Mouse (Mus musculus): ENCODE results near the gene Tuba4a. TPM values are rescaled to one million over a fixed set of nuclear protein-coding genes. Genes with fewer than 3 reads are reported as not detected.
"Not testable (repeated sequence)": the region's sequence is repeated elsewhere in the genome, so short reads cannot be mapped to it uniquely, and the experiment has no call there.

Gene Tuba4a
- polyA plus RNA-seq, 1 experiment from 2014 or later, result 86.5 TPM

DNA sequence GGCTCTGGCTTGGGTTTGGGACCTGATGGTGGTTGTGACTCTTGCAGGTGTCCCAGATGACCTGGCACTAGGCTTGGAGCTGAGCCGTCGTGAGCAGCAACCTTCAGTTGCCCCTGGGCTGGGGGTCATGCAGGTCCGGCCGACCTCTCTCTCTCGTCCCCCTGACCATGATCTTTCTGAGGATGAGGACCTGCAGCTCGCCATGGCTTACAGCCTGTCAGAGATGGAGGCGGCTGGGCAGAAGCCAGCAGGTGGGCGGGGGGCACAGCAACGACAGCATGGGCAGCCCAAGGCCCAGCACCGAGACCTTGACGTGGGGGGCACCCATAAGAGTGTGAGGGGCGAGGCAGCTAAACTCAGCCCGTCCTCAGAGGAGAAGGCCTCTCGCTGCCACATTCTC, 23.7 kb upstream of the Tuba4a start:
- Histone ChIP-seq H3K27me3 (replicated peaks; ENCODE audit: control insufficient read depth, insufficient read depth, low read length) (no peaks in the 10 kb centered on the region), H3K4me1 (replicated peaks; ENCODE audit: control insufficient read depth, insufficient read depth, low read length) (peaks cover 8% of the 10 kb centered on the region), H3K9ac (ENCODE audit: low read length) (no peak overlapping the region), H3K4me2 (ENCODE audit: low read length) (no peak overlapping the region), H3K36me3 (ENCODE audit: control insufficient read depth, insufficient read depth, low read length) (peaks cover 25% of the 10 kb centered on the region), H3K4me3 (ENCODE audit: low read depth, low read length) (no peak overlapping the region), H3K9me3 (ENCODE audit: control insufficient read depth, low read length) (no peaks in the 10 kb centered on the region), H3K27ac (ENCODE audit: low read depth) (no peak overlapping the region)
- 86% methylated on average over 14 of the region's 14 CpGs for WGBS
- DNase-seq (ENCODE audit: low spot score) (no peak), ATAC-seq (replicated peaks; ENCODE audit: low FRiP score, low TSS enrichment, low read depth) (no peak)

DNA sequence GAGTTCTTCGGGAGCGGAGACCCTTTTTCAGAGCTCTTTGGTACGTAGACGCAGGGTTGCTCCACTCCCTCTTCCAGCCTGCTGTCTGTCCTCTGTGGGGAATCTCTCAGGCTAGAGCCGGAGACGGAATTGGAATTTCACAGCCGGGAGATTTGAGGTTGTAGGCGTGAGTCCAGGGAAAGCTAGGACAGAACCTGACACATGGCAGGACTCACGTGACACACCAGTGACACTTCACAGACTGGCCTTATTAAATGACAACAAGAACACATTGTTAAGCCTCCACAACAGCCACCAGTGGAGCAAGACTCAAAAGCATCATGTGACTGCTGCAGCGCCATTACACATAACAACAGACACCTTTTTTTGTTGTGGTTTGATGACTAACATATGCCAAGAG, 19.9 kb upstream of the Tuba4a start:
- H3K36me3 ChIP-seq (ENCODE audit: control insufficient read depth, insufficient read depth, low read length), result peaks cover 25% of the 10 kb centered on the region
- DNase-seq (ENCODE audit: low spot score), result no peak
- H3K9me3 ChIP-seq (ENCODE audit: control insufficient read depth, low read length), result no peaks in the 10 kb centered on the region
- WGBS, result 90% methylated on average over 10 of the region's 10 CpGs
- H3K4me3 ChIP-seq (ENCODE audit: low read depth, low read length), result no peak overlapping the region
- no peak overlapping the region for H3K27ac ChIP-seq (ENCODE audit: low read depth)
- no peak overlapping the region for H3K4me2 ChIP-seq (ENCODE audit: low read length)
- H3K9ac ChIP-seq (ENCODE audit: low read length), result no peak overlapping the region
- no peaks in the 10 kb centered on the region for H3K27me3 ChIP-seq (replicated peaks; ENCODE audit: control insufficient read depth, insufficient read depth, low read length)
- no peak for ATAC-seq (replicated peaks; ENCODE audit: low FRiP score, low TSS enrichment, low read depth)
- H3K4me1 ChIP-seq (replicated peaks; ENCODE audit: control insufficient read depth, insufficient read depth, low read length), result peaks cover 6% of the 10 kb centered on the region; the same call in 1 of the 2 replicates

DNA sequence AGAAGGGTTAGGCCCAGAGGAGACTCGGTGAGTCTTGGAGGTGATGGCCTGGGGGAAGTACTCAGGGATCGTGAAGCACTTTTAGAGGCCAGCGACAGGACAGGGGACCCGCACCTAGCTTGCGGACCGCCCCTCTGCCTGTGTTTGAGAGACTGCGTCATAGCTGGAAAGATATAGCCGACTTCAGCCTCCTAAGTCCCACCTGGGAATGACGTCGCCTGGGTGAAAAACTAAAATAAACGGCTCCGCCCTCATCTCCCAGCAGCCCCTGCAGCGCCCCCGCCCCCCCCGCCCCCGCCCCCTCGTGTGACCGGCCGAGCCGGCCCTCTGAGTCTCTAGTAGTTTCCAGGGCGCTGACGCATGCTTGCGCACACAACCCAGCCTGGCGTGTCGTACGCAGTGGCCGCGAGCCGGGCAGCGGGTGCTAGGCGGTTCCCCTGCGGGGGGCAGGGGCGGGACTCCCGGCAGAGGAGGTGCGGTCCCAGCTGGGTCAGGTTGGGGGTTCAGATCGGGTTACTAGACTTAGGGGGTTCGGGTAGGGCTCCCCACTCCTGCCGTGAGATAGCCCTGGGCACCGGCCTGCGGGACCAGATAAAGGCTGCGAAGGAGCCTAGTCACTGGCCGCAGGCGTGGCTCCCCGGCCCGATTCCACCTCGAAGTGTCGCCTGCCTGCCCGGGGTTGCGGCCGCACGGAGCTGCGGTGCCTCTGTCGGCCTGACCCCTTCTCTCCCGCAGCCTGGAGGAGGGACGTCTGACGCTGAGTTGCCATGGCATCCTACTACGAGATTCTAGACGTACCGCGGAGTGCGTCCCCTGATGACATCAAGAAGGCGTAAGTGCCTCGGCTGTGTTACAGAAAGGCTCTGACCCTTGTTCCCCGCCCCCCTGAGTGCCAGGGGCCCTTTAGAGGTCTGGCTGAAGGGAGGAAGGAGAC, 16.7 kb upstream of the Tuba4a start, which contains the start of gene Dnajb2:
TSS of gene Dnajb2 (plus strand) at position 290 of the 934 bp plus-strand sequence.
- Histone ChIP-seq H3K27ac (ENCODE audit: low read depth) (peak within 1 kb of the TSS; percentile 64), H3K27me3 (replicated peaks; ENCODE audit: control insufficient read depth, insufficient read depth, low read length) (no peaks in the 10 kb centered on the region), H3K9ac (ENCODE audit: low read length) (peak within 1 kb of the TSS; percentile 81), H3K9me3 (ENCODE audit: control insufficient read depth, low read length) (no peaks in the 10 kb centered on the region), H3K4me1 (replicated peaks; ENCODE audit: control insufficient read depth, insufficient read depth, low read length) (peaks cover 6% of the 10 kb centered on the region; the same call in 1 of the 2 replicates), H3K4me2 (ENCODE audit: low read length) (peak within 1 kb of the TSS; percentile 84), H3K36me3 (ENCODE audit: control insufficient read depth, insufficient read depth, low read length) (peaks cover 6% of the 10 kb centered on the region; the same call in 1 of the 2 replicates), H3K4me3 (ENCODE audit: low read depth, low read length) (peak within 1 kb of the TSS; percentile 69)
- ATAC-seq (replicated peaks; ENCODE audit: low FRiP score, low TSS enrichment, low read depth) (peak; percentile 93), DNase-seq (ENCODE audit: low spot score) (peak; percentile 85)
- under 1% methylated on average over 64 of the region's 64 CpGs for WGBS

DNA sequence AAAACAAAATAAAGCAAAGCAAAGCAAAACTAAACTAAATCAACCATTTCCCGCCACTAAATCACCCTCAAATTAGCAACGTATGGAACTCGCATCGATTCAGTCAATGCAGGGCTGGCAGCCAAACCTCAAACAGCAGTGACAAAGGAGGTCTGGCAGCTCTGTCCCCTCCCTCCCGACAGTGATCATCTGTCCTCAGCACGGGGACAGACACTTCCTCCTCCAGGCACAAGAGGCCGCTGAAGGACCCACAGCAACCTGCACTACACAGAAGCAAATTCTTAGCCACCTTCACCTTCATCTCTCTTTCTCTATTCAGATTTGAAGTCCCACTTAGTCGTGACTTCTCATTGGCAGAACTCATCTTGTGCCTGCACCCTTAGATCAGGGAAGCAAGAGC, 14.9 kb upstream of the Tuba4a start:
- Histone ChIP-seq H3K9ac (ENCODE audit: low read length) (no peak overlapping the region), H3K4me1 (replicated peaks; ENCODE audit: control insufficient read depth, insufficient read depth, low read length) (peaks cover 6% of the 10 kb centered on the region; the same call in 1 of the 2 replicates), H3K27ac (ENCODE audit: low read depth) (no peak overlapping the region), H3K4me3 (ENCODE audit: low read depth, low read length) (no peak overlapping the region), H3K27me3 (replicated peaks; ENCODE audit: control insufficient read depth, insufficient read depth, low read length) (no peaks in the 10 kb centered on the region), H3K4me2 (ENCODE audit: low read length) (no peak overlapping the region), H3K36me3 (ENCODE audit: control insufficient read depth, insufficient read depth, low read length) (no peaks in the 10 kb centered on the region), H3K9me3 (ENCODE audit: control insufficient read depth, low read length) (no peaks in the 10 kb centered on the region)
- DNase-seq (ENCODE audit: low spot score) (no peak), ATAC-seq (replicated peaks; ENCODE audit: low FRiP score, low TSS enrichment, low read depth) (no peak)
- 3% methylated on average over 8 of the region's 8 CpGs for WGBS

DNA sequence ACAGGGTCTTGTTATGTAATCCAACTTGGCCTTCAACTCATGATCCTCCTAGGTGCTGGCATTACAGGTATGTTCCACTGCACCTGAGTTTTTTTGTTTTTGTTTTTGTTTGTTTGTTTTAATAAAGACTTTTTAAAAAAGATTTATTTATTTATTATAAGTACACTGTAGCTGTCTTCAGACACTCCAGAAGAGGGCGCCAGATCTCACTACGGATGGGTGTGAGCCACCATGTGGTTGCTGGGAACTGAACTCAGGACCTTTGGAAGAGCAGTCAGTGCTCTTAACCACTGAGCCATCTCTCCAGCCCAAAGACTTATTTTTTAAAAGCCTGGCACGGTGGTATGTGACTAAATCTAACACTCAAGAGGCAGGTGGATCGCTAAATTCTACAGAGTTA, 12.8 kb upstream of the Tuba4a start:
- H3K4me1 ChIP-seq (replicated peaks; ENCODE audit: control insufficient read depth, insufficient read depth, low read length); H3K27ac ChIP-seq (ENCODE audit: low read depth); H3K27me3 ChIP-seq (replicated peaks; ENCODE audit: control insufficient read depth, insufficient read depth, low read length); H3K4me2 ChIP-seq (ENCODE audit: low read length); DNase-seq (ENCODE audit: low spot score); H3K9ac ChIP-seq (ENCODE audit: low read length); H3K36me3 ChIP-seq (ENCODE audit: control insufficient read depth, insufficient read depth, low read length); ATAC-seq (replicated peaks; ENCODE audit: low FRiP score, low TSS enrichment, low read depth); H3K4me3 ChIP-seq (ENCODE audit: low read depth, low read length); H3K9me3 ChIP-seq (ENCODE audit: control insufficient read depth, low read length): not testable (repeated sequence)
- 73% methylated on average over 4 of the region's 4 CpGs for WGBS

DNA sequence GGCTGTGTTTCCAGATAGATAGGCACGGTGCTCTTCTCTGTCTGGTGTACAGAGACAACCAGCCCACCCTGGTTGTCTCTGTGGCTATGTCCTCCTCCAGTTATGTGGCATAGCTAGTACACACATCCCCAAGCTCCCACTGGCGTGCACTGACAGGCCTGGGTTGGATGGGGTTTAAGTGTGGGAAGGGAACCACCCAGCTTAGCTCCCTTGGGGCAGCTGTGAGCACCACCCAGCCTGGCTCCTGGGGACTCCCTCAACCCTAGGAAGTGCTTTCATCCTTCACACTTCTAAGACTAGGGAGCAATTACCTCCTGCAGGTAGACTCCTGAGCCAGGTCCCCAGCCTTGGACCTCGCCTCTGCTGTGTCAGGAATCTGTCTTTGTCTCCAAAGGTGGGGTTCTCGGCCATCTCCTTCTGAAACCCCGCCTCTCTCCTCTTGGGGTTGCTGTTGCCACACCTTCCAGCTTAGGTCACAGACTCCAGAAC, 12.0 kb upstream of the Tuba4a start, which contains the start of gene A630095N17Rik:
TSS of gene A630095N17Rik (minus strand) at position 439 of the 489 bp plus-strand sequence.
- no peaks in the 10 kb centered on the region for H3K27me3 ChIP-seq (replicated peaks; ENCODE audit: control insufficient read depth, insufficient read depth, low read length)
- no peak within 1 kb of the TSS for H3K4me2 ChIP-seq (ENCODE audit: low read length)
- no peak within 1 kb of the TSS for H3K27ac ChIP-seq (ENCODE audit: low read depth)
- no peaks in the 10 kb centered on the region for H3K36me3 ChIP-seq (ENCODE audit: control insufficient read depth, insufficient read depth, low read length)
- H3K9me3 ChIP-seq (ENCODE audit: control insufficient read depth, low read length), result no peaks in the 10 kb centered on the region
- WGBS, result 66% methylated on average over 5 of the region's 5 CpGs
- no peak within 1 kb of the TSS for H3K9ac ChIP-seq (ENCODE audit: low read length)
- DNase-seq (ENCODE audit: low spot score) (no peak), ATAC-seq (replicated peaks; ENCODE audit: low FRiP score, low TSS enrichment, low read depth) (no peak)
- no peaks in the 10 kb centered on the region; the same call in 1 of the 2 replicates for H3K4me1 ChIP-seq (replicated peaks; ENCODE audit: control insufficient read depth, insufficient read depth, low read length)
- no peak within 1 kb of the TSS for H3K4me3 ChIP-seq (ENCODE audit: low read depth, low read length)

DNA sequence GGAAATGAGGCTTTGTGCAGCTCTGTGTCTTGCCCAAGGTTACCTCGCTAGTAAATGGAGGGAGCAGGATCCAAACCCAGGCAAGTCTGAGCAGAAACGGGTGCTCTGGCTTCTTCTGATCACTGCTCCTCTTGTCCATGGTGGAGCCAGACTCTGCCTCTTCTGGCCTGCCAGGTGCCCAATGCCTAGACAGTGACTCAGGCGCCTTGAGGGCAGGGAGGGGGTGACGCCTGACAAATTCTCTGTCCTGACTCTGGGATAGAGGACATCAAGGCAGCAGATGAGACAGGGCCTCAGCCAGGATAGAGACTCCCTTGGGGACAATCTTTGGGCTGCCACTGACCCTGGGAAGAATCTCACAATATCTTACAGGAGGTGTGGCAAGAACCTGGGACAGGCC, 11.6 kb upstream of the Tuba4a start:
- Histone ChIP-seq H3K9me3 (ENCODE audit: control insufficient read depth, low read length) (no peaks in the 10 kb centered on the region), H3K4me2 (ENCODE audit: low read length) (no peak overlapping the region), H3K27ac (ENCODE audit: low read depth) (no peak overlapping the region), H3K27me3 (replicated peaks; ENCODE audit: control insufficient read depth, insufficient read depth, low read length) (no peaks in the 10 kb centered on the region), H3K9ac (ENCODE audit: low read length) (no peak overlapping the region), H3K4me1 (replicated peaks; ENCODE audit: control insufficient read depth, insufficient read depth, low read length) (no peaks in the 10 kb centered on the region; the same call in 1 of the 2 replicates), H3K4me3 (ENCODE audit: low read depth, low read length) (no peak overlapping the region), H3K36me3 (ENCODE audit: control insufficient read depth, insufficient read depth, low read length) (no peaks in the 10 kb centered on the region)
- no peak for DNase-seq (ENCODE audit: low spot score)
- 76% methylated on average over 4 of the region's 4 CpGs for WGBS
- no peak for ATAC-seq (replicated peaks; ENCODE audit: low FRiP score, low TSS enrichment, low read depth)

DNA sequence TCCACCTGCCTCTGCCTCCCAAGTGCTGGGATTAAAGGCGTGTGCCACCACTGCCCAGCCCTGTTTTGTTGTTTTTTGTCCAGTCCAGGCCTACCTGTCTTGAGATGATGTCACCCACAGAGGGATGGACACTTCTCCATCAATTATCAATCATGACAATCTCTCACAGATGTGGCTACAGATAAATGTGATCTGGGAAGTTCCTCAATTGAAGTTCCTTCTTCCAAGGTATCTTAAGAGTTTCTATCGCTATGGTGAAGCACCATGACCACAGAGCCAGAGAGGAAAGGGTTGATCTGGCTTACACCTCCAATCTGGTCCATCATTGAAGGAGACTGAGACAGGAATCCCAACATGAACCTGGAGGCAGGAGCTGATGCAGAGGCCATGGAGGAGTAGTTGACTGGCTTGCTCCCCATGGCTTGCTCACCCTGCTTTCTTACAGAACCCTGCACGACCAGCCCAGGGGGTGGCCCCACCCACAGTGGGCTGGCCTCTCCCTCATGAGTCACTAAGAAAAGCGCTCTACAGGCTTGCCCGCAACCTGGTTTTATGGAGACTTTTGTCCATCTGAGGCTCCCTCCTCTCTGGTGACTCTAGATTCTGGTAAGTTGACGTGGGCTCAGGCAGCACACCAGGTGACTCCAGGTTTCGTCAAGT, 10.8 kb upstream of the Tuba4a start:
- Histone ChIP-seq H3K9ac (ENCODE audit: low read length) (no peak overlapping the region), H3K27me3 (replicated peaks; ENCODE audit: control insufficient read depth, insufficient read depth, low read length) (no peaks in the 10 kb centered on the region), H3K4me1 (replicated peaks; ENCODE audit: control insufficient read depth, insufficient read depth, low read length) (no peaks in the 10 kb centered on the region), H3K4me3 (ENCODE audit: low read depth, low read length) (no peak overlapping the region), H3K27ac (ENCODE audit: low read depth) (no peak overlapping the region), H3K9me3 (ENCODE audit: control insufficient read depth, low read length) (no peaks in the 10 kb centered on the region), H3K4me2 (ENCODE audit: low read length) (no peak overlapping the region), H3K36me3 (ENCODE audit: control insufficient read depth, insufficient read depth, low read length) (no peaks in the 10 kb centered on the region)
- no peak for DNase-seq (ENCODE audit: low spot score)
- 72% methylated on average over 7 of the region's 7 CpGs for WGBS
- ATAC-seq (replicated peaks; ENCODE audit: low FRiP score, low TSS enrichment, low read depth), result no peak
